20 mouse cellular contexts compared by ENCODE assay signal in genomic region chr14:110128265-110128664, GRCm38 (mm10).
DNase-seq lines count a peak whose midpoint lies in the region; ATAC-seq lines count a peak whose summit lies in the region.
"Had no signal": no experiment of that assay in that cellular context is flagged by ENCODE, and none has a peak within 500 bp of the region (broad histone marks: within the 10 kb centered on the region; RNA-seq: fewer than 3 reads in every experiment).

No protein-coding gene starts in this region.

- no peaks in the 10 kb centered on the region for H3K36me3 ChIP-seq in embryonic facial prominence, embryonic 14.5 days (ENCODE audit: control insufficient read depth, insufficient read depth, low read length)
- H3K36me3 ChIP-seq in embryonic facial prominence, embryonic 10.5 days (replicated peaks): no peaks in the 10 kb centered on the region
- no peaks in the 10 kb centered on the region for H3K36me3 ChIP-seq in forebrain, embryonic 13.5 days (ENCODE audit: poor library complexity, severe bottlenecking)
- H3K36me3 ChIP-seq: limb, embryonic 12.5 days; liver, embryonic 15.5 days; midbrain, embryonic 13.5 days; neural tube, embryonic 12.5 days had no signal

- intact Hi-C loops in heart, postnatal 25 days (cut with DNase I): no loop called here

- H3K9me3 ChIP-seq in embryonic facial prominence, embryonic 14.5 days (ENCODE audit: control insufficient read depth, low read length): no peaks in the 10 kb centered on the region
- H3K9me3 ChIP-seq in embryonic facial prominence, embryonic 10.5 days: no peaks in the 10 kb centered on the region
- no peaks in the 10 kb centered on the region for H3K9me3 ChIP-seq in forebrain, embryonic 13.5 days (replicated peaks)
- H3K9me3 ChIP-seq: limb, embryonic 12.5 days; liver, embryonic 15.5 days; midbrain, embryonic 13.5 days; neural tube, embryonic 12.5 days had no signal

- H3K4me3 ChIP-seq in embryonic facial prominence, embryonic 14.5 days (ENCODE audit: low read depth, low read length): no peak overlapping the region
- no peak overlapping the region for H3K4me3 ChIP-seq in embryonic facial prominence, embryonic 10.5 days
- H3K4me3 ChIP-seq in forebrain, embryonic 13.5 days: no peak overlapping the region
- H3K4me3 ChIP-seq: limb, embryonic 12.5 days; liver, embryonic 15.5 days; midbrain, embryonic 13.5 days; neural tube, embryonic 12.5 days had no signal

- no peaks in the 10 kb centered on the region for H3K27me3 ChIP-seq in embryonic facial prominence, embryonic 14.5 days (replicated peaks; ENCODE audit: control insufficient read depth, insufficient read depth, low read length)
- H3K27me3 ChIP-seq in embryonic facial prominence, embryonic 10.5 days (replicated peaks; ENCODE audit: low read depth, poor library complexity, severe bottlenecking): no peaks in the 10 kb centered on the region
- no peaks in the 10 kb centered on the region for H3K27me3 ChIP-seq in forebrain, embryonic 13.5 days
- H3K27me3 ChIP-seq: limb, embryonic 12.5 days; liver, embryonic 15.5 days; midbrain, embryonic 13.5 days; neural tube, embryonic 12.5 days; Patski had no signal

- 59% methylated on average over 5 of the region's 5 CpGs for WGBS in embryonic facial prominence, embryonic 14.5 days
- 83% methylated on average over 5 of the region's 5 CpGs for WGBS in embryonic facial prominence, embryonic 10.5 days
- WGBS in forebrain, embryonic 13.5 days: 85% methylated on average over 5 of the region's 5 CpGs

- H3K4me1 ChIP-seq in embryonic facial prominence, embryonic 14.5 days (ENCODE audit: control insufficient read depth, insufficient read depth, low read length): no peaks in the 10 kb centered on the region
- no peaks in the 10 kb centered on the region for H3K4me1 ChIP-seq in embryonic facial prominence, embryonic 10.5 days
- H3K4me1 ChIP-seq in forebrain, embryonic 13.5 days: no peaks in the 10 kb centered on the region
- H3K4me1 ChIP-seq: liver, embryonic 15.5 days; midbrain, embryonic 13.5 days; neural tube, embryonic 12.5 days had no signal

- no peak overlapping the region for H3K9ac ChIP-seq in embryonic facial prominence, embryonic 14.5 days (ENCODE audit: low read depth, low read length)
- no peak overlapping the region for H3K9ac ChIP-seq in forebrain, embryonic 13.5 days
- H3K9ac ChIP-seq: limb, embryonic 12.5 days; liver, embryonic 15.5 days; midbrain, embryonic 13.5 days; neural tube, embryonic 12.5 days had no signal

- H3K27ac ChIP-seq in embryonic facial prominence, embryonic 14.5 days (replicated peaks; ENCODE audit: low read depth, low read length): no peak overlapping the region
- H3K27ac ChIP-seq in embryonic facial prominence, embryonic 10.5 days (replicated peaks): no peak overlapping the region
- H3K27ac ChIP-seq in forebrain, embryonic 13.5 days: no peak overlapping the region
- H3K27ac ChIP-seq: limb, embryonic 12.5 days; liver, embryonic 15.5 days; midbrain, embryonic 13.5 days; neural tube, embryonic 12.5 days had no signal

- ATAC-seq in embryonic facial prominence, embryonic 14.5 days (ENCODE audit: low read depth): no peak
- ATAC-seq in forebrain, embryonic 13.5 days: no peak
- ATAC-seq: CD4-positive, CD25-positive, alpha-beta regulatory T cell, adult 4 months; lung, postnatal 0 days; midbrain, embryonic 13.5 days; Patski had no signal

- H3K4me2 ChIP-seq in embryonic facial prominence, embryonic 14.5 days (ENCODE audit: low read depth, low read length): no peak overlapping the region
- H3K4me2 ChIP-seq in forebrain, embryonic 13.5 days: no peak overlapping the region
- H3K4me2 ChIP-seq: limb, embryonic 12.5 days; liver, embryonic 15.5 days; midbrain, embryonic 13.5 days; neural tube, embryonic 12.5 days had no signal

- peak; percentile 39 for DNase-seq in embryonic facial prominence, embryonic 14.5 days (ENCODE audit: low spot score)
- no peak for DNase-seq in embryonic facial prominence, embryonic 10.5 days (ENCODE audit: low spot score)
- DNase-seq in layer of hippocampus, adult 9-11 months: peak; percentile 29
- DNase-seq in layer of hippocampus, postnatal 25 days (ENCODE audit: extremely low spot score in 1 of 2, low spot score in 1 of 2): no peak
- peak; percentile 24 to 31 for DNase-seq in right cerebral cortex, adult 2 months (ENCODE audit: low spot score in 2 of 2)
- DNase-seq in right cerebral cortex, postnatal 10 days (ENCODE audit: low spot score in 2 of 2): no peak
- no peak for DNase-seq in heart, postnatal 25 days (ENCODE audit: low spot score)
- DNase-seq: adrenal gland, adult 8-10 months; cerebellum, adult 9-10 months; gastrocnemius, postnatal 36 days; right cerebral cortex, postnatal 25 days; thymus, postnatal 4 days had no signal

Comparison
In these comparisons a context has a peak if more than half of its experiments do, and no peak if none do; other contexts are left out.
1. DNase-seq: peak in embryonic facial prominence, embryonic 14.5 days (single experiment), layer of hippocampus, adult 9-11 months (single experiment) and right cerebral cortex, adult 2 months (2 of 2); none in embryonic facial prominence, embryonic 10.5 days (single experiment), layer of hippocampus, postnatal 25 days (0 of 2), right cerebral cortex, postnatal 10 days (0 of 2) and heart, postnatal 25 days (single experiment).